Mouse (Mus musculus) midbrain, postnatal 0 days (tissue): ENCODE results near the gene Camk2d. TPM values are rescaled to one million over a fixed set of nuclear protein-coding genes. Genes with fewer than 3 reads are reported as not detected.

Source experiments
- ATAC-seq: fragments of 200-750 bp; cut with Nextera tagmentation; 2 replicates; pipeline ENCODE4 v1.8.0; 2017; ENCODE audit warnings: moderate number of reproducible peaks, mild to moderate bottlenecking, moderate TSS enrichment, moderate library complexity; ENCODE audit not compliant: low FRiP score
- DNase-seq: peaks from one replicate; pipeline ENCODE4 v3.0.0-alpha.2; 2015; ENCODE audit warnings: low spot score
- H3K27ac ChIP-seq: fragments of 300-500 bp; sonication (generic); 2 replicates; pipeline ENCODE4 v1.5.1; 2014; ENCODE audit warnings: low read depth, mild to moderate bottlenecking, low read length, mixed read lengths
- H3K27me3 ChIP-seq: fragments of 300-500 bp; sonication (generic); 2 replicates; pipeline ENCODE4 v1.6.1; 2014; ENCODE audit warnings: low read length, control low read depth, mixed read lengths; ENCODE audit not compliant: insufficient read depth
- H3K36me3 ChIP-seq: fragments of 300-500 bp; sonication (generic); 2 replicates; pipeline ENCODE4 v1.6.1; 2014; ENCODE audit warnings: low read length, control low read depth, mixed read lengths; ENCODE audit not compliant: insufficient read depth
- H3K4me1 ChIP-seq: fragments of 300-500 bp; sonication (generic); 2 replicates; pipeline ENCODE4 v1.6.1; 2014; ENCODE audit warnings: mild to moderate bottlenecking, control low read depth, antibody characterized with exemption, low read length, mixed read lengths; ENCODE audit not compliant: insufficient read depth
- H3K4me2 ChIP-seq: fragments of 300-500 bp; sonication (generic); 2 replicates; pipeline ENCODE4 v1.6.1; 2014; ENCODE audit warnings: low read depth, mild to moderate bottlenecking, low read length, mixed read lengths; ENCODE audit not compliant: poor library complexity, severe bottlenecking
- H3K4me3 ChIP-seq: fragments of 300-500 bp; sonication (generic); 2 replicates; pipeline ENCODE4 v1.5.1; 2014; ENCODE audit warnings: low read depth, mild to moderate bottlenecking, low read length, moderate library complexity
- H3K9ac ChIP-seq: fragments of 300-500 bp; sonication (generic); replicated peaks from 2 replicates; pipeline ENCODE4 v1.6.1; 2014; ENCODE audit warnings: mild to moderate bottlenecking, low read length, moderate library complexity, mixed read lengths; ENCODE audit not compliant: poor library complexity, severe bottlenecking
- H3K9me3 ChIP-seq: fragments of 300-500 bp; sonication (generic); 2 replicates; pipeline ENCODE4 v1.6.1; 2016; ENCODE audit warnings: low read length, control low read depth
- CTCF ChIP-seq: IDR thresholded peaks from 2 replicates; pipeline ENCODE4 v1.5.1; 2016; ENCODE audit warnings: antibody characterized with exemption, mild to moderate bottlenecking
- WGBS: fragments of 180-500 bp; shearing (Covaris S2); extraction: QIAGEN DNeasy Blood & Tissue Kit; methylation state at CpG from one replicate; pipeline ENCODE4 v1.1.7; 2014; 5-methylcytosine and 5-hydroxymethylcytosine counted together
- polyA plus RNA-seq: library from polyadenylated mRNA; unstranded; fragments of >200 nt; fragmentation: Nextera tagmentation; extraction: Ambion mirVana; gene quantifications from 2 replicates; pipeline ENCODE4 v1.2.1, GENCODE M21; 2015
- total RNA-seq: library from RNA; depleted of rRNA; stranded (reverse); fragments of >200 nt; gene quantifications from 2 replicates; pipeline ENCODE4 v1.2.3, GENCODE M21; 2014

Gene Camk2d
- total and polyA plus RNA-seq, 2 experiments from 2014 or later: 95.8 to 143 TPM

DNA sequence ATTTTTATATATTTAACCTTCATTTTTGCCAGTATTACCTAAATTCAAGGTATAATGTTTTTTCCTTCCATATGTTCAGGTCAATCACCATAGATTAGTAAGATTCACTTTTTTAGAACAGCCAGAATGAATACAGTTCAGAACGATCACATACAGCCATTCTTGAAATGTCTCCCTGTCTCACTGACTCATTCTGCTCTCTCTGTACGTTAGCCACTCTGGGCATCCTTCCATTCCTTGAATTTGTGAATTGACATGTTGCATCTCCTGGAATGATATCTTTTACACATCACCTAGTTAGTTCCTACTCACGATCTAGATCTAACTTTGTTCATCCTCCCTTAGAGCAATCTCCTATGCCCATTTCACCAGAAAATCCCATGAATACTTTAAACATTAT, 10.0 kb upstream of the Camk2d start:
- Histone ChIP-seq H3K27ac (no peak overlapping the region), H3K9ac (no peak overlapping the region), H3K27me3 (no peaks in the 10 kb centered on the region), H3K9me3 (no peaks in the 10 kb centered on the region), H3K4me3 (no peak overlapping the region), H3K4me2 (no peak overlapping the region), H3K36me3 (no peaks in the 10 kb centered on the region), H3K4me1 (no peaks in the 10 kb centered on the region)
- 90% methylated on average over 3 of the region's 3 CpGs for WGBS
- DNase-seq (no peak), ATAC-seq (no peak)
- no peak for TF ChIP-seq CTCF

DNA sequence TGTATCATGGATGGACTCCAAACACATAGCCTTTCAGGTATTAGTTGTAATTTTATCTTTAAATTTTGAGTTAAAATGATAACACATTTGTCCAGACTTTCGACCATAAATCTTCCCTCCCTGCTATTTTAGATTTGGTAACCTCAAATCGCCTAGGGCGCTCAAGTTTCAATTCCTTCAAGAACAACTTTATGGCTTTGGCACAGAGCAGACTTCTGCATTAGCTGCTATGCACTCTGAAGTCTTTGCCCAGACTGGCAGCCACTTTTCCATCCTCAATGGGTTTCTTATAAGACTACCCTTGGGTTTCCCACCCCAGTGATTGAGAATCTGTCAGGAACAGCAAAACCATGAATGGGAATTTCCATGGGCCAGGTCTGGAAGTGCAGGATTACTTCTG, 8.6 kb upstream of the Camk2d start:
- no peak for DNase-seq

DNA sequence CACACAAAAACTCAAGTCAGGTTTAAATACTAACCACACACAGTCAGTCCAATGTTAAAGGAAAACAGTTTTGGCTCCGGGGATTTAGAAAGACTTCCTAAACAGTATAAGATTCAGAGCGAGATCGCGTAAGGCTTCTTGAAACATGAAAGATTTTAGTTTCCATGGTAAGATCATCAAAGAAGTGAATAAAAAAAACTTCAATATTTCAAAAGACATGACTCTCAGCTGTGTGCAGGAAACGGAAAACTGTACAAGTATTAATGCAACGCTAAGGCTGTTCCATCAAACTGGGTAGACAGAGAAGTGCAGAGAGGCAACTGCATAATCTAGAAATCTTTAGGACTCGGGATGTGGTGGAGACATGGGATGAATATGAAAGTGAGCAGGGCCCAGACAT, 6.5 kb upstream of the Camk2d start:
- Histone ChIP-seq H3K4me3 (no peak overlapping the region), H3K27ac (no peak overlapping the region; the same call in 1 of the 2 replicates)
- ATAC-seq: no peak; the same call in 1 of the 2 replicates

More for the DNA sequence above, 8.6 kb upstream of the Camk2d start:
- Histone ChIP-seq H3K4me2 (no peak overlapping the region), H3K36me3 (no peaks in the 10 kb centered on the region), H3K9ac (no peak overlapping the region), H3K4me1 (no peaks in the 10 kb centered on the region), H3K4me3 (no peak overlapping the region), H3K27ac (no peak overlapping the region), H3K27me3 (no peaks in the 10 kb centered on the region), H3K9me3 (no peaks in the 10 kb centered on the region)
- 84% methylated on average over 3 of the region's 3 CpGs for WGBS
- no peak for TF ChIP-seq CTCF
- no peak for ATAC-seq

DNA sequence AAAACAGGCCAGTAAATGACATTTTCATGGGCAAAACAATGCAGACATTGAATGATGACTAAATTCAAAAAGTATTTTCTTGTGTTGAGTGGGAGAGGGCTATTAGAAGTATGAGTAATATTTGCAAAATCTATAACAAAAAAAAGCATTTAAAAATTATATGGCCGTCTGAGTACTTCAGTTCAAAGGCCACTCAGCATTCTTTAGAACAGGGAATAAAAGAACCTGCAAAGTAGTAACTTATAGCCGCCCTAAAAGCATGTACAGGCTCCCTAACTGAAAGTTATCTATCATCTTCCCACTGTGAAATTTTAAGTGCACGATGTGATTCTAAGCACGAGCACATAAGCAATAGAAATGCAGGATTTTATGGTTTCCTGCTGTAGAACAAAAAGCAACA, 646 bp upstream of the Camk2d start:
- H3K4me1 ChIP-seq: no peaks in the 10 kb centered on the region
- no peak overlapping the region for H3K4me3 ChIP-seq
- ATAC-seq (no peak), DNase-seq (no peak)
- H3K27ac ChIP-seq: peak overlapping the region; percentile 97; the same call in 1 of the 2 replicates
- peak overlapping the region; percentile 93; the same call in 1 of the 2 replicates for H3K4me2 ChIP-seq
- H3K36me3 ChIP-seq: no peaks in the 10 kb centered on the region
- no peaks in the 10 kb centered on the region for H3K9me3 ChIP-seq
- no peaks in the 10 kb centered on the region for H3K27me3 ChIP-seq
- no peak overlapping the region for H3K9ac ChIP-seq
- 59% methylated on average over 4 of the region's 4 CpGs for WGBS
- TF ChIP-seq CTCF: no peak

More for the DNA sequence above, 6.5 kb upstream of the Camk2d start:
- TF ChIP-seq CTCF: no peak
- Histone ChIP-seq H3K27me3 (no peaks in the 10 kb centered on the region), H3K4me2 (no peak overlapping the region), H3K4me1 (no peaks in the 10 kb centered on the region), H3K36me3 (no peaks in the 10 kb centered on the region), H3K9me3 (no peaks in the 10 kb centered on the region), H3K9ac (no peak overlapping the region)
- DNase-seq: no peak
- WGBS: 74% methylated on average over 7 of the region's 7 CpGs

DNA sequence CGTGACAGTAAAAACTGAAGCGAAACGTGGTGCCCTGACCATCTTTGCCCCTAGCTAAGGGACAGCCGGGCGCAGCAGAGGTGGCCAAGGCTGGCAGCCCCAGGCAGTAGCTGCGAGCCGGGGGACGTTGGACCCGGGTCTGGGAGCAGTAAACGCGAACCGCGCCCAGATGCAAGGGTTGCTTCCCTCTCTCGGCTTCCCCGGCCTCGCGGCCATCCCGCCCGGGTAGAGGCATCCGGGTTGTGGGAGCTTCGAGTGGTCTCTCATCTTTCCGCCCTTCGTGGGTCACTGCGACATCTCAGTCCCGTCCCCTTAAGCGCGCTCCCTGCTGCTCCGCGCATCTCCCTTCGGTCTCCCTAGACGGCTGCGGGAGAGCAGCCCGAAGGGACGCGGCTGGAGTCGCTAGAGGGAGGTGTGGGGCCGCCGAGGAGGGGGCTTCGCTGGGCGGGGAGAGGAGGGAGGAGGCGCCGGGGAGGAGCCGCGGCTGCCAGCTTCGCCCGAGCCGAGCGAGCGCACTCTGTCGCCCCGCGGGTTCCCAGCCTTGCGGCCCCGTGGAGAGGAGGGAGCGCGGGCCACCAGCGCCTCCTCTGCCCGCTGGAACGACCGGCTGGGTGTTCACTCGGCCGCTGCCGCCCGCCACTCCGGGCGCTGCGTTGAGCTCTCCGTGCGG, 524 bp downstream of the Camk2d start:
- Histone ChIP-seq H3K36me3 (no peaks in the 10 kb centered on the region), H3K4me1 (no peaks in the 10 kb centered on the region), H3K27ac (peak overlapping the region; percentile 97), H3K9ac (peak overlapping the region; percentile 90), H3K4me3 (peak overlapping the region; percentile 88), H3K4me2 (peak overlapping the region; percentile 93), H3K9me3 (no peaks in the 10 kb centered on the region), H3K27me3 (no peaks in the 10 kb centered on the region)
- peak; percentile 75 for TF ChIP-seq CTCF
- WGBS: under 1% methylated on average over 44 of the region's 69 CpGs
- ATAC-seq (peak; percentile 91), DNase-seq (peak; percentile 87)

DNA sequence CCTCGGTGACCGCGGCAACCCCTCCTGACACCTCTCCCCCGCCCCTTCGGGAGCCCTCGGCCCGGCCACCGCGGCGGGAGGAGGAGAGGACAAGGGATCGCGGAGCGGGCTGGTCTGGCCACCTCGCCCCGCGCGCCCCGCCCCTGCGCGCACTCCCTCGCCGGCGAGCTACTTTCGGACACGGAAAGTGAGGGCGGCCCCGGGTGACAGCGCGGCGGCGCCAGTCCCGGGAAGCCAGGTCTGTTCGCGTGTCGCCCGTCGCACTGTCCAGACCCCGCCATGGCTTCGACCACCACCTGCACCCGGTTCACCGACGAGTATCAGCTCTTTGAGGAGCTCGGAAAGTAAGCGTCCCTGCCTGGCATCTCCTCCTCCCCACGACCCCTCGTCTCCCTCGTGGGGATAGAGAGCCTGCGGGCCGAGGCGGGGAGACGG, 1.1 kb downstream of the Camk2d start:
- ATAC-seq (peak; percentile 61), DNase-seq (no peak)
- peak overlapping the region; percentile 97 for H3K27ac ChIP-seq
- no peaks in the 10 kb centered on the region for H3K27me3 ChIP-seq
- H3K9me3 ChIP-seq: no peaks in the 10 kb centered on the region
- peak overlapping the region; percentile 90 for H3K9ac ChIP-seq
- H3K4me3 ChIP-seq: peak overlapping the region; percentile 88
- H3K4me1 ChIP-seq: no peaks in the 10 kb centered on the region
- peak overlapping the region; percentile 93 for H3K4me2 ChIP-seq
- no peak for TF ChIP-seq CTCF
- H3K36me3 ChIP-seq: no peaks in the 10 kb centered on the region
- under 1% methylated on average over 45 of the region's 51 CpGs for WGBS
